Mouse (Mus musculus) bone marrow, adult 2 months (tissue): ENCODE measurements at regions not wholly inside any gene's neighbourhood (a gene's known extent, or its start where the extent isn't known, plus 50 kb on each side); places are given as distances from the start of the nearest gene placed in this dataset.

Experiments used
- H3K27ac ChIP-seq: fragments of 200-500 bp; 2 replicates; pipeline ENCODE4 v1.5.1; 2012; ENCODE audit warnings: low read depth, mild to moderate bottlenecking, control low read depth, inconsistent platforms, low read length; ENCODE audit not compliant: control insufficient read depth, poor library complexity, insufficient read depth
- H3K4me1 ChIP-seq: fragments of 200-500 bp; 2 replicates; pipeline ENCODE4 v1.6.1; 2011; ENCODE audit warnings: low read length; ENCODE audit not compliant: control insufficient read depth, insufficient read depth
- H3K4me3 ChIP-seq: fragments of 200-500 bp; replicated peaks from 2 replicates; pipeline ENCODE3; 2011; ENCODE audit warnings: mild to moderate bottlenecking, low read depth, low read length, control low read depth; ENCODE audit not compliant: control insufficient read depth
- CTCF ChIP-seq: fragments of 200-500 bp; IDR thresholded peaks from 2 replicates; pipeline ENCODE4 v1.5.1; 2011; ENCODE audit warnings: low read length, control low read depth; ENCODE audit not compliant: control insufficient read depth, insufficient read depth
- POLR2A ChIP-seq: fragments of 200-500 bp; IDR thresholded peaks from 2 replicates; pipeline ENCODE4 v1.6.1; 2011; ENCODE audit warnings: low read depth, mild to moderate bottlenecking, control low read depth, low read length, borderline replicate concordance; ENCODE audit not compliant: control insufficient read depth
- WGBS: fragments of 180-500 bp; shearing (Covaris S2); methylation state at CpG from one replicate; pipeline ENCODE4 v1.1.7; 2018; 5-methylcytosine and 5-hydroxymethylcytosine counted together

DNA sequence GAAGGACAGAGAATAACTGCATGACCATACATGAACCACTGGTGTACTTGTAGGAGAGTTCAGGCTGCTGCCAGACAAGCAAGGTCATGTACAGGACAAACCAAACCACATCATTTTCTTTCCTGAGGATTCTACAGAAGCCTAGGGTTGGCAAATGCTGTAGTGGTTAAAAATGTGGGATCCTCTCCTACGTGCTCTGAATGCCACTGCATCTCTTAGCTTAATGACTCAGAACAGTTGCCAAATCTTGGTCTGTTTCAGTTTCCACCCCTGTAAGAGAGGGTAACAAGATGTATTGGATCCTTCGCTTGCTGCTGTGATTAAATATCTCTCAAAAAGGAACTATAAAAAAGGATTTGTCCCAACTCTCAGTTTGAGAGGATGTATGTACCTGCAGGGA is 938.1 kb downstream of the 4930444P10Rik start:
- no peak overlapping the region for H3K4me3 ChIP-seq
- H3K4me1 ChIP-seq, result no peaks in the 10 kb centered on the region
- 79% methylated on average over 2 of the region's 2 CpGs for WGBS
- no peak overlapping the region for H3K27ac ChIP-seq
- TF ChIP-seq POLR2A, result no peak
- no peak for TF ChIP-seq CTCF

DNA sequence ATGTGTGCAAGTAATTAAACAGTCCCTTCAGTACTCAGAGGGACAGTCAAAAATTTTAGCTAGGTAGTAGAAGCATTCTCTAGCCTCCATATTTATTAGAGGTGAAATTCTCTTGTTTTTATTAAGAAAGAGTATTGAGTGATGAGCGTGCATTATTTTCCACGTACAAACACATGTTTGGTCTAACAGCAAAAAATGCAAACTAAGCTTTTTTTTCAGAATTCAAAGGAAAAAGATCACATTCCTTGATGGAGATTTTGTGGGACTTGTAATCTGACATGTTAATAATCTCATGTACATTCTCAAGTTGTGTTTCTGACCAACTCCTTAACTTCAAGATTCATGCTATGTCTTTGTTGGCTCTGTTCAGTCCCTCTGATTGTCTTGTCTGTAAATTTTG is 939.2 kb downstream of the 4930444P10Rik start:
- 86% methylated on average over 2 of the region's 2 CpGs for WGBS
- TF ChIP-seq CTCF (no peak), POLR2A (no peak)
- H3K4me1 ChIP-seq, result no peaks in the 10 kb centered on the region

DNA sequence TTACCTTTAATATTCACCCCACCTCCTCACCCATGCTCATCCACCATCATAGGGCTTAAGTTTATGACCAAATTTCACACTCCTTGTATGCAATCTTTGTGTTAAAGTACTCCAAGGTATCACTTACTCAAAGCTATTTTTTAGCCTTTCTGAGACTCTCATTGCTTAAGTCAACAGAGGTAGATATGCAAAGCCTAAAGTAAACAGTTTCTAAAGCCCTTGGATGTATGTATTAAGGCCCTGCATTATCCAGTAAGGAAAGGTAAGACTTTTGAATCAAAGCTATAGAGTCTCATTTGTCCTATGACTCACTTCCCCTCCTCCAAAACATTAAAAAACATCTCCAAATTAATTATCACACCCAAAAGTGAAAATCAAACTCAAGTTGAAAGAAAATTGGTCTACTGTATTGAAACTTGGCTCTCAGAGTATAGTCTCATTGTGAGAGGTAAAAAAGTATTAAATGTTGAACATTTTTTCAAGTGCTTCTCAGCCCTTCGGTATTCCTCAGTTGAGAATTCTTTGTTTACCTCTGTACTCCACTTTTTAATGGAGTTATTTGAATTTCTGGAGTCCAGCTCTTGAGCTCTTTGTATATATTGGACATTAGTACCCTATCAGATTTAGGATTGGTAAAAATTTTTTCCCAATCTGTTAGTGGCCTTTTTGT is 949.1 kb downstream of the 4930444P10Rik start:
- no peak overlapping the region for H3K27ac ChIP-seq
- no peak overlapping the region for H3K4me3 ChIP-seq
- WGBS, result 62% methylated on average over 1 of the region's 1 CpGs
- H3K4me1 ChIP-seq, result no peaks in the 10 kb centered on the region
- TF ChIP-seq CTCF (no peak), POLR2A (no peak)

More for the DNA sequence above, 939.2 kb downstream of the 4930444P10Rik start:
- Histone ChIP-seq H3K4me3 (no peak overlapping the region), H3K27ac (no peak overlapping the region)

GRCm38 (mm10) chr1:15118462-15118861 is 974.7 kb downstream of the 4930444P10Rik start:
- Histone ChIP-seq H3K4me1 (no peaks in the 10 kb centered on the region), H3K27ac (no peak overlapping the region), H3K4me3 (no peak overlapping the region)
- WGBS, result 68% methylated on average over 3 of the region's 3 CpGs
- TF ChIP-seq CTCF (no peak), POLR2A (no peak)

DNA sequence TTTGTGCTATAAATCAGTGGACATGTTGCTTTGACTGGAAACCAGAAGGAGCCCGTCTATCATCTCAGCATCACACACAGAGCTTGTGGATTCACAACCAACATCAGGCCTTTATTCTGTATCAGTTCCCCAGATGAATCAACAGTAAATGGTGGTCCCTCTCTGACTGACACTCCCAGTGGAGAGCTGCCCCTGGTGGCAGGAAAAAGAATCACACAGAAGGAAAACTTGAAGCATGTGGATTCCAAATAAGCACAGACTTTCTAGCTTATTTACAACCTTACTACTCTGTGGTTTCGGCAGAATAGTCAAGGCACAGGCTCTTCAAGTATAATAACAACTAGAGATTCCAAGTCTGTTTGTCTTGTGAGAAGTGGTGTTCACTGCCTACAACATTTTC is 981.7 kb downstream of the 4930444P10Rik start:
- WGBS, result 70% methylated on average over 2 of the region's 2 CpGs
- no peak for TF ChIP-seq POLR2A
- TF ChIP-seq CTCF, result no peak
- no peak overlapping the region for H3K27ac ChIP-seq
- no peaks in the 10 kb centered on the region for H3K4me1 ChIP-seq
- H3K4me3 ChIP-seq, result no peak overlapping the region

DNA sequence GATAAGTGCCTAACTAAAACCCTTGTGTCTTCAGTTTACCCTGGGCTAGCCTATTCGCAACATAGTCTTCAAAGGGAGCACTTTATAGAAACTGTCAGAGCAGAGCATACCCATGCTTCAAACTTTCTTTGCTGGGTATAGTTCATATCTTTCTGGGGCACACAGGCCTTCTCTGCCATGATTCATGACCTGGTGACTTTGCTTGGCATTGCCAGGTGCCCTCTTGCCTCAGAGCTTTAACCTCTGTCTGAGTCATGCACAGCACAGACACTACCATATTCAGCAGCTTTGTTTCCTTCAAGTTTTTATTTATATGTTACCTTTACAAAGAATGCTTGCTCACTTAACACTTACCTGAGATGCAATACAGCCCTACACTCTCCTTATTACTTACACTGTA is 1022.8 kb downstream of the 4930444P10Rik start:
- H3K4me3 ChIP-seq, result no peak overlapping the region
- 85% methylated on average over 1 of the region's 1 CpGs for WGBS
- no peak overlapping the region for H3K27ac ChIP-seq
- TF ChIP-seq POLR2A, result no peak
- TF ChIP-seq CTCF, result no peak
- no peaks in the 10 kb centered on the region for H3K4me1 ChIP-seq

DNA sequence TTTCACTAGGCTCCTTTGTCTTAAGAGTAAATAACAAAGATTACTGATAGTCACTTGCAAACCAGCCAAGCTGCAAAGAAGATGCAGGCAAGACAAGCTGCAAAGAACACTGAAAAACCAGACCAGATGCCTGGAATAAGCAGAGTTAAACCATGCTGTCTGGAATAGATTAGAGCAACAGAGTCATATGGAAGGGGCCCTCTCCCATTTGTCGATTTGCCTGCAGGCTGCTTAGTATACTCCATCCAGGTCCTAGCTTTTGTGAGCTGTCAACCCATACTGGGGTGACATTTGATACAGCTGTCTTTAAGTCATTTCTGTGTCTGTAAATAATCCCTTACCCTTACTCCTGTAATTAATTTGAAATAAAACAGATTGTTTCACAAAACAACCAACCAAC is 1059.1 kb downstream of the 4930444P10Rik start:
- Histone ChIP-seq H3K27ac (no peak overlapping the region), H3K4me3 (no peak overlapping the region), H3K4me1 (no peaks in the 10 kb centered on the region)
- WGBS, result 53% methylated on average over 1 of the region's 1 CpGs
- no peak for TF ChIP-seq POLR2A
- no peak for TF ChIP-seq CTCF

DNA sequence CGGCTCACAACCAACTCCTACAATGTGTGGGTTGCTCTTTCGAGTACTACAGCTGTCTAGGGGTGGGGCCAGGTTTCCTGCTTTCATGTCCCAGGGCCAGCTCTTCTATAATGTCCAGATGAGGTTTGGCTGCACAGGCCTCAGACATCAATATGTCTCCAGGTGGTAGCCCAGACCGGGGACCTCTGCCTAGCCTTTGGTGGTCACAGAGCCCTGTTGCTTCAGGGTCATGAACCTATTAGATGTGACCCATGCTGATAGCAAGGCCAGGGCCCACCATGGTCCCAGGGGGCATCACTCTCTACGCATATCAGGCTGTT is 1074.7 kb downstream of the 4930444P10Rik start:
- Histone ChIP-seq H3K4me3 (no peak overlapping the region), H3K4me1 (no peaks in the 10 kb centered on the region), H3K27ac (no peak overlapping the region)
- 78% methylated on average over 4 of the region's 4 CpGs for WGBS
- TF ChIP-seq POLR2A (no peak), CTCF (no peak)

- H3K4me1 ChIP-seq, result no peaks in the 10 kb centered on the region
- H3K27ac ChIP-seq, result no peak overlapping the region
- no peak overlapping the region for H3K4me3 ChIP-seq
- TF ChIP-seq CTCF (no peak), POLR2A (no peak)
- WGBS, result 68% methylated on average over 9 of the region's 9 CpGs
Measured at GRCm38 (mm10) chr1:15017689-15018459, 1075.3 kb downstream of the 4930444P10Rik start.
